Mouse (Mus musculus): ENCODE measurements at regions not wholly inside any gene's neighbourhood (a gene's known extent, or its start where the extent isn't known, plus 50 kb on each side); places are given as distances from the start of the nearest gene placed in this dataset.
A peak's percentile ranks its signal among the peaks of the same experiment; 100 is the strongest.

DNA sequence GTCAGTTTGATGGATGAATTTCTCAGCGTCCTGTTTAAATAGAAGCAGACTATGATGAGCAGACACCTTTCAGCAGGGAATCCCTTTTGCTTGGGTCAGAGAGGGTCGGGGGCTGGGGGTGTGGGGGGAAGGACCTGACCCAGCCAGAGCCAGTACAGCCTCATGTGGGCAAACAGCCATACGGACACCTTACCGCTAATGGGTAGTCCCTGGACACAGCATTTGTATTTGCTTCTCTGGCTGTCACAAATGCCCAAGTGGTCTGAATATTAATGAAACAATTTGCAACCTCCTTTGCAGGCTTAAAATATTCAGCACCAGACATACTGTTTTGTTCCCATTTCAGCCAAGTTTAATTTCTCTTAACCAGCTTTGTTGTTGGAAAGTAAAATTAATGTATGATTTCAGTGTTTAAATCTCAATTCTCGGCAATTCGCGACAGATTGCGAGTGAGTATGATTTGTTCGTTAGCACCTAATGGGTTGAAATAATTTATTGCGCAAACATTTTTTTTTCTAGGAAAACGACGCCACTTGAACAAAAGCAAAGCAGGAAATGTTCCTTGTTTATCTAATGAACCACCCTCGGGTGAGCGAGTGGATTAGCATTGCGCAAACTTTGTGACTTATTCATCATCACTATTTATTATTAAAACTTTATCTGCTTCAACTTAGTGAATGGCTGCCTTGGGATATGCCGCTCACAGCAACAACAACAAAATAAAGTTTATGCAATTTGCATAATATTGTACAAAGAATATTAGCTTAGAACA is 166.2 kb downstream of the Cdh26 start:
- no peaks in the 10 kb centered on the region for H3K36me3 ChIP-seq
- 65% methylated on average over 16 of the region's 16 CpGs for WGBS

DNA sequence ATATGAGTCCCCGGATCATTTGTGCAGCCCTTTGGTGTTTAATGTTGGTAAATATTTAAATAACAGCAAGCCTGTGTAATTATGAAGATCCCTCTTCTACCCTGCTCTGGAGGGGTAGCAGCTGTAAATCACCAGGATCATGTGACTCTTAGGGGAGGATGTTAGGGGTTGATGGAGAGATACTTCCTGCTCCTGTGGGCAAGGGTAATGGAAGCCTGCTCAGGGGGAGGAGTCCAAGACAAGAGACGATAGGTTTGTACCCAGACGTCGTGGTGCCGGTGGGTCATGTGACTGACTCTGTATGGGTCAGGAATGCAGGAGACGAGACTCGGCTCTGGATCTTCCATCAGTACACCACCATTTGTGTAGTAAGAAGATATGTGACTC is 166.7 kb downstream of the Cdh26 start:
- no peak overlapping the region for H3K27ac ChIP-seq
- H3K4me2 ChIP-seq, result no peak overlapping the region
- WGBS, result 61% methylated on average over 7 of the region's 7 CpGs
- H3K9ac ChIP-seq (replicated peaks), result no peak overlapping the region
- H3K27me3 ChIP-seq, result no peaks in the 10 kb centered on the region
- no peak overlapping the region for H3K4me3 ChIP-seq (replicated peaks)
- H3K36me3 ChIP-seq, result no peaks in the 10 kb centered on the region
- ATAC-seq (ENCODE audit: insufficient number of reproducible peaks, insufficient read depth, low FRiP score, low TSS enrichment, low read depth), result no peak
- no peaks in the 10 kb centered on the region for H3K9me3 ChIP-seq
- peaks cover 10% of the 10 kb centered on the region; the same call in 1 of the 2 replicates for H3K4me1 ChIP-seq (replicated peaks)

More for the DNA sequence above, 166.2 kb downstream of the Cdh26 start:
- H3K27ac ChIP-seq, result no peak overlapping the region
- H3K4me1 ChIP-seq (replicated peaks), result peaks cover 10% of the 10 kb centered on the region; the same call in 1 of the 2 replicates
- no peaks in the 10 kb centered on the region for H3K9me3 ChIP-seq
- H3K9ac ChIP-seq (replicated peaks), result no peak overlapping the region
- H3K4me3 ChIP-seq (replicated peaks), result no peak overlapping the region
- H3K27me3 ChIP-seq, result no peaks in the 10 kb centered on the region
- ATAC-seq (ENCODE audit: insufficient number of reproducible peaks, insufficient read depth, low FRiP score, low TSS enrichment, low read depth), result no peak
- H3K4me2 ChIP-seq, result no peak overlapping the region

DNA sequence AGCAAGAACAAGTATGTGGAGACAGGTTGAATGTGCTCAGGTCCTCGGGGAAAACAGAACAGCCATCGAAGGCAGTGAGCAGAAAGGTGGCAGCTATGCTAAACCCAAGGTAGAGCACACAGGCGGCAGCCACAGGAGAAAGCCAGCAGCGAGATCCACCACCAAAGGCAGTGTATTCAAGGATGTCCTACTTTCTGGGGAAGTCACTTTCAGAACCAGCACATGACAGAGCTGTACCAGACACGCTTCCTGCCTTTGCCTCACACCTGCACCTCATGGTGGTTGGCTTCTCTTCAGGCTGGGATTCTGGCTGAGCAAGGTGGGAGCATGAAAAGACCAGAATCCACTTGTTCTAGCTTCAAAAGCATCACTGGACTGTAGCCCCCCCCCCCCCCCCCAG is 168.0 kb downstream of the Cdh26 start:
- ATAC-seq (ENCODE audit: insufficient number of reproducible peaks, insufficient read depth, low FRiP score, low TSS enrichment, low read depth), result no peak
- no peaks in the 10 kb centered on the region for H3K9me3 ChIP-seq
- no peak overlapping the region for H3K27ac ChIP-seq
- no peaks in the 10 kb centered on the region for H3K27me3 ChIP-seq
- peaks cover 10% of the 10 kb centered on the region; the same call in 1 of the 2 replicates for H3K4me1 ChIP-seq (replicated peaks)
- H3K4me2 ChIP-seq, result no peak overlapping the region
- no peak overlapping the region for H3K9ac ChIP-seq (replicated peaks)
- WGBS, result 94% methylated on average over 5 of the region's 5 CpGs
- no peaks in the 10 kb centered on the region for H3K36me3 ChIP-seq
- no peak overlapping the region for H3K4me3 ChIP-seq (replicated peaks)

DNA sequence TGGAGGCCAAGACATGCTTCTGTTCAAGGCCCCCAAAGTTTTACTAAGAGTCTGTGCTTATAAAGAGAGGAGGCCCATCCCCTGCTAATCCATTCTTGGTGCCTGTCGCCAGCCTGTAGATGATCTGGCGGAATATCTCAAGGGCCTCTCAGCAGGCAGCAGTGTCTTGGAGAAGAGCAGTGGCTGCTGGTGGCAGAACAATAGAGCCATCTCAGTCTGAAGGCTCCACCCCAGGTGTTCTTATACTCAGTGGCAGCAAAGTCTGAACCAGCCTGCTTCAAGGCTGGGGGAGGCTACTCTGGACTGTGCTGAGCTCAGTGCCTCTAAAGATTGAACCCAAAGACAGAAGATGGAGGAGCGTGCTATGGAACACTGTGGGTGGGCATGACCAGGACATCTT is 168.5 kb downstream of the Cdh26 start:
- Histone ChIP-seq H3K4me1 (replicated peaks) (peaks cover 8% of the 10 kb centered on the region; the same call in 1 of the 2 replicates), H3K9me3 (no peaks in the 10 kb centered on the region), H3K4me3 (replicated peaks) (no peak overlapping the region), H3K9ac (replicated peaks) (no peak overlapping the region), H3K27me3 (no peaks in the 10 kb centered on the region), H3K36me3 (no peaks in the 10 kb centered on the region), H3K27ac (no peak overlapping the region), H3K4me2 (no peak overlapping the region)
- 99% methylated on average over 3 of the region's 3 CpGs for WGBS
- no peak for ATAC-seq (ENCODE audit: insufficient number of reproducible peaks, insufficient read depth, low FRiP score, low TSS enrichment, low read depth)

DNA sequence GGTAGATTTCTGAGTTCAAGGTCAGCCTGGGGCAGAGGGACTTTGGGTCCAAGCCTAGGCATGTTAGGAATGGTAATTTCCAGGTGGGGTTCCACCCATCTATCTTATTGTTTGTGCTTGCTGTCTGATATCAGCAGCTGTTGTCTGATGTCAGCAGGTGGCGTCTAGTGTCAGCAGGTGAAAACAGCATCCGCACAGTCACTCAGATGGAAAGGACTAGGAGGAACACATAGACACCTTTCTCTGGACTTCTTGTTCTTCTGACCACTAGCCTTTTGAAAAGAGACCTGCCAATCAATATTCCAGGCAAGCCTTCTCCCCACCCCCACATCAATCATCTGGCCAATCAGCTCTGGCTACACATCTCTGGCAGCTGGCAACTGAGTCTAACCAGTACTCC is 173.1 kb downstream of the Cdh26 start:
- no peaks in the 10 kb centered on the region for H3K9me3 ChIP-seq
- H3K9ac ChIP-seq (replicated peaks), result no peak overlapping the region
- no peak for ATAC-seq (ENCODE audit: insufficient number of reproducible peaks, insufficient read depth, low FRiP score, low TSS enrichment, low read depth)
- WGBS, result 84% methylated on average over 2 of the region's 2 CpGs
- H3K27ac ChIP-seq, result no peak overlapping the region
- H3K4me1 ChIP-seq (replicated peaks), result no peaks in the 10 kb centered on the region
- no peak overlapping the region for H3K4me2 ChIP-seq
- H3K4me3 ChIP-seq (replicated peaks), result no peak overlapping the region
- H3K36me3 ChIP-seq, result no peaks in the 10 kb centered on the region
- H3K27me3 ChIP-seq, result no peaks in the 10 kb centered on the region

DNA sequence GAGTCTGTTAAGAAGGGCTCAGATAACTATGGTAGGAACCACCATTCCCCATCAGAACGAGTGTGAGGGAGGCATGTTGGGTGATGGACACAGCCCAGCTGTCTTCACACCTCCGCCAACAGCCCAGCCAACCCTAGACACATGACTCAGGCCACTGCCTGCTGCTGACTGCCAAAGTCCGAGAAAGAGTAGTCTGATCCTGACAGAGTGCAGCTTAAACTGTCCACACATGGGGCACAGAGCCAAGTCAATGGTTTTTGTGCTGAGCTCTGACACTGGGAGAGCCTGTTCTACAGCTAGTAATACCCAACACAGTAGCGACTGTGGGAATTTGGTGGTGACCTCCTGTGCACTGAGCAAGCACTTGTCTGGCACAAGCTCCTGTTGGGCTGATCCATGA is 176.4 kb downstream of the Cdh26 start:
- 63% methylated on average over 4 of the region's 4 CpGs for WGBS
- Histone ChIP-seq H3K4me3 (replicated peaks) (no peak overlapping the region), H3K4me1 (replicated peaks) (no peaks in the 10 kb centered on the region), H3K9ac (replicated peaks) (no peak overlapping the region), H3K36me3 (no peaks in the 10 kb centered on the region), H3K4me2 (no peak overlapping the region), H3K9me3 (no peaks in the 10 kb centered on the region), H3K27ac (no peak overlapping the region), H3K27me3 (no peaks in the 10 kb centered on the region)
- ATAC-seq (ENCODE audit: insufficient number of reproducible peaks, insufficient read depth, low FRiP score, low TSS enrichment, low read depth), result no peak

DNA sequence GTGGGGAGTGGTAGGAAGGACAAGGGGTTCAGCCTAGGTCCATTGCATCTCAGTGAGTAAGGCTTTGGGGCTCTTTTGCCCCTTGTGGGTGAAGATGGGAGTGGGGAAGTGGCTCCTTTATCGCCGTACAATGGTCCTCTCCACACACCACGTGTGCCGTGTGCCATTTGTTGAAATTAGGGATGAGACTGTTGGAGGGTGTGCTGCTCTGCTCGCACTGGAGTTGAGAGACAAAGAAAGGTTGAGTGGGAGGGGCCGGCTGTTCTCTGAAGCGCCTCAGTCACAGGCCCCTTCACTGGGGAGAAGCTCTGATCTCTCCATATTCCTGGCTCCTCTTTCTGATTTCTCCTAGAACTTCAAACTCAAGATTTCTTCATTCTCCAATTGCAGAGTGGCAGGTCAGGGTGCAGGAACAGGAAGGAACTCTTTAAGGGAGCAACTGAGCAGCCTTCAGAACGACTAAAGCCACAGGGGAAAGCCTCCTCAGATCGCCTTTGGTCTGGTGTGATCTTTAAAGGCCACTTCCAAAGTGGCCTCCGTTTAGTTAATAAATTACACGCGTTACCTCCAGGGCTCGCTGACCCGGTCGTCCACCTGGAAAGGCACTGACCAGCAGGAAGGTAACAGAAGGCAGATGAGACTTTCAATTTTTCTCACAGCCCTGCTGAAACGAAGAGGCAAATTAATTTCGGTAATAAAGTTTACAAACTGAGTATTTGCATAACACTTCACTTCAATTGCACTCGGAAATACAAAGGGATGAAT is 180.1 kb downstream of the Cdh26 start:
- H3K9ac ChIP-seq (replicated peaks), result no peak overlapping the region
- no peaks in the 10 kb centered on the region for H3K27me3 ChIP-seq
- H3K4me2 ChIP-seq, result no peak overlapping the region
- WGBS, result 42% methylated on average over 18 of the region's 18 CpGs
- H3K4me3 ChIP-seq (replicated peaks), result no peak overlapping the region
- H3K27ac ChIP-seq, result no peak overlapping the region
- no peaks in the 10 kb centered on the region for H3K4me1 ChIP-seq (replicated peaks)
- H3K36me3 ChIP-seq, result no peaks in the 10 kb centered on the region
- no peaks in the 10 kb centered on the region for H3K9me3 ChIP-seq
- ATAC-seq (ENCODE audit: insufficient number of reproducible peaks, insufficient read depth, low FRiP score, low TSS enrichment, low read depth), result no peak

DNA sequence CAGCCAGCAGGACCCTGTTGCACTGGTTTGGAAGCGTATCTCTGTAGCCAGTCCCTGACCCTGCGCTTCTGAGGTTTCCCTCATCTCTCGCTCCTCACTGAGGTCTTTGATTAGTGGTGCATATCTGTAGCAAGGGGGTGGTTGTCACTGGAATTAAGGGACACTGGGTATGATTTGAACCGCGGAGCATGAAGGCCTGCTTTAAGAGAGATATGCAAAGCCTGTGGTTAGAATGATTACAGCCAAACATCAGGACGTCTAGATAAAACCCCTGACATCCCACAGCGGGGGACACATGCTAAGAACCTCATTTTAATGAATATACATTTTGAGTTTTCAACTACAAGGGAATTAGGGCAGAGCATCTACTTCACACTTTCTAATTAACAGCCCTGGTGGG is 184.4 kb downstream of the Cdh26 start:
- no peaks in the 10 kb centered on the region for H3K27me3 ChIP-seq
- ATAC-seq (ENCODE audit: insufficient number of reproducible peaks, insufficient read depth, low FRiP score, low TSS enrichment, low read depth), result no peak
- H3K9me3 ChIP-seq, result 0 out of 2 replicates have a peak, but pooled peaks cover 3% of the 10 kb centered on the region
- WGBS, result 74% methylated on average over 7 of the region's 7 CpGs
- H3K9ac ChIP-seq (replicated peaks), result no peak overlapping the region
- H3K4me2 ChIP-seq, result no peak overlapping the region
- H3K4me1 ChIP-seq (replicated peaks), result no peaks in the 10 kb centered on the region
- H3K4me3 ChIP-seq (replicated peaks), result no peak overlapping the region
- no peaks in the 10 kb centered on the region for H3K36me3 ChIP-seq
- no peak overlapping the region for H3K27ac ChIP-seq

DNA sequence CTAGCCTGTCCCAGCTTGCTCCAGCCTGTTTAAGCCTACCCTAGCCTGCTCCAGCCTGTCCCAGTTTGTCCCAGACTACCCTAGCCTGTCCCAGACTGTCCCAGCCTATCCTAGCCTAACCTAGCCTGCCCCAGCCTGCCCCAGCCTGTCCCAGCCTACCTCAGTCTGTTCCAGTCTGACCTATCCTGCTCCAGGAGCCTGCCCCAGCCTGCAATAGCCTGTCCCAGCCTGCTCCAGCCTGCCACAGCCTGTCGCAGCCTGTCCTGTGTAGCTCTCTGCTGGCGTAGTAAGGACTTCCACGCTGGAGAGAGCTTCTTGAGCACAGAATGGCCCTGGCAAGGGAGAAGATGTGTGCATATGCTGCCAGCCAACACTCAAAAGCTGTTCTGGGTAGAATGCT is 192.5 kb downstream of the Cdh26 start:
- no peak overlapping the region for H3K4me3 ChIP-seq (replicated peaks)
- H3K36me3 ChIP-seq, result no peaks in the 10 kb centered on the region
- H3K9ac ChIP-seq (replicated peaks), result no peak overlapping the region
- H3K27ac ChIP-seq, result no peak overlapping the region
- 0 out of 2 replicates have a peak, but pooled peaks have one; percentile 75 for ATAC-seq (ENCODE audit: insufficient number of reproducible peaks, insufficient read depth, low FRiP score, low TSS enrichment, low read depth)
- H3K9me3 ChIP-seq, result 0 out of 2 replicates have a peak, but pooled peaks cover 3% of the 10 kb centered on the region
- H3K4me2 ChIP-seq, result no peak overlapping the region
- 0 out of 2 replicates have a peak, but pooled peaks cover 4% of the 10 kb centered on the region for H3K4me1 ChIP-seq (replicated peaks)
- no peaks in the 10 kb centered on the region for H3K27me3 ChIP-seq
- 53% methylated on average over 3 of the region's 3 CpGs for WGBS

DNA sequence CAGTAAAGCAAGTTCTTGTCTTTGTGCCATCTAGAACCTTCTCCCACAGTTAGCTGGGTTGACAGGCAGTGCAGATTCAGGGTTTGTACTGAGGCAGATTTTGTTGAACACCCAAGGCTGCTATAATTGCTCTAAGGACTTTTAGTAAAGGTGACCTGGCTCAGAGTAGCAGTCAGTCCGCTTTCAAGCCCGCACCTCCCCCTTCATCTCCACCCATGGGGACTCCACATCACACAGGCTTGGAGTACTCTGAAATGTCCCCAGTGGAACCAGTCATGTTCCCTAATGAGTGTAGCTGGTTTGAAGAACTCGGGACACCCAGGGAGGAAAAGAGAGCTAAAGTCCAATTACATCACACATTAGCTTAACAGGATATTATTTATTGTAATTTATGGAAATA is 194.1 kb downstream of the Cdh26 start:
- 79% methylated on average over 3 of the region's 3 CpGs for WGBS

DNA sequence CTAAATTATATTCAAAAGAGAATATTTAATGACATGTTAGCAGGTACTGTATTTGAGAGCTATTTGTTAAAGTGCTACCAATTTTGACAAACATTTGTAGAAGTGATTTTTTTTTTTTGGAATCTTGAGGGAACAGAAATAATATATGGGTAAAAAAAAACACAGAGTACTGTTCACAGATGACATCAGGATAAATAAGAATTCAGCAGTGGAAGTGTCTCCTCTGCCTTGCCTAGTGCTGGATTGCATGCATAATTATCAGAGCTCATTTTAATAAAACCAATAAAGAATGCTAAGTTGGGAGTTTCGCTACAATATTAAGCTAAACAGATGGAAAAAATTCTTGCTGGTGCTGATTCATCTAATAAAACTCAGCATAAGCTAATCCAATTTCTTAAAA is 194.6 kb downstream of the Cdh26 start:
- ATAC-seq (ENCODE audit: insufficient number of reproducible peaks, insufficient read depth, low FRiP score, low TSS enrichment, low read depth), result no peak
- Histone ChIP-seq H3K9me3 (no peaks in the 10 kb centered on the region), H3K9ac (replicated peaks) (no peak overlapping the region), H3K27ac (no peak overlapping the region), H3K36me3 (no peaks in the 10 kb centered on the region), H3K4me1 (replicated peaks) (0 out of 2 replicates have a peak, but pooled peaks cover 6% of the 10 kb centered on the region), H3K4me3 (replicated peaks) (no peak overlapping the region), H3K27me3 (no peaks in the 10 kb centered on the region), H3K4me2 (no peak overlapping the region)
- 86% methylated on average over 1 of the region's 1 CpGs for WGBS

More for the DNA sequence above, 194.1 kb downstream of the Cdh26 start:
- Histone ChIP-seq H3K27me3 (no peaks in the 10 kb centered on the region), H3K36me3 (no peaks in the 10 kb centered on the region), H3K9ac (replicated peaks) (no peak overlapping the region), H3K4me1 (replicated peaks) (0 out of 2 replicates have a peak, but pooled peaks cover 6% of the 10 kb centered on the region), H3K4me2 (no peak overlapping the region), H3K27ac (no peak overlapping the region), H3K4me3 (replicated peaks) (no peak overlapping the region), H3K9me3 (no peaks in the 10 kb centered on the region)
- no peak for ATAC-seq (ENCODE audit: insufficient number of reproducible peaks, insufficient read depth, low FRiP score, low TSS enrichment, low read depth)

Data from limb, embryonic 12.5 days (tissue).